ENCODE assay signal across 18 mouse cellular contexts in genomic region chr19:28376401-28376800, GRCm38 (mm10).
DNase-seq lines count a peak whose midpoint lies in the region; ATAC-seq and TF ChIP-seq lines count a peak whose summit lies in the region.
"Had no signal": no experiment of that assay in that cellular context is flagged by ENCODE, and none has a peak within 500 bp of the region (broad histone marks: within the 10 kb centered on the region; RNA-seq: fewer than 3 reads in every experiment).

No protein-coding gene starts in this region.

- WGBS in embryonic facial prominence, embryonic 13.5 days, result 39% methylated on average over 1 of the region's 1 CpGs
- 79% methylated on average over 1 of the region's 1 CpGs for WGBS in embryonic facial prominence, embryonic 10.5 days
- 39% methylated on average over 1 of the region's 1 CpGs for WGBS in limb, embryonic 12.5 days
- WGBS in limb, embryonic 10.5 days, result 84% methylated on average over 1 of the region's 1 CpGs
- 27% methylated on average over 1 of the region's 1 CpGs for WGBS in limb, embryonic 14.5 days
- 56% methylated on average over 1 of the region's 1 CpGs for WGBS in intestine, embryonic 15.5 days
- WGBS in kidney, embryonic 14.5 days, result 91% methylated on average over 1 of the region's 1 CpGs

- no peak for TF ChIP-seq POLR2A in limb, embryonic 14.5 days (IDR thresholded peaks at IDR 0.05; ENCODE audit: borderline replicate concordance, extremely low read depth, insufficient read depth, insufficient read length)

- no peak for DNase-seq in embryonic facial prominence, embryonic 10.5 days (ENCODE audit: low spot score)
- DNase-seq in limb, embryonic 10.5 days (ENCODE audit: low spot score), result no peak
- DNase-seq in adipocyte (ENCODE audit: low spot score), result peak; percentile 33
- peak; percentile 69 for DNase-seq in limb, embryonic 14.5 days (ENCODE audit: low spot score)
- DNase-seq: cerebellum, adult 9-10 months; gastrocnemius, postnatal 10 days; thymus, adult 2 months had no signal

- no peak overlapping the region for H3K4me2 ChIP-seq in embryonic facial prominence, embryonic 13.5 days
- H3K4me2 ChIP-seq in limb, embryonic 12.5 days, result no peak overlapping the region
- H3K4me2 ChIP-seq in limb, embryonic 14.5 days (replicated peaks; ENCODE audit: low read depth, low read length, severe bottlenecking), result no peak overlapping the region
- no peak overlapping the region for H3K4me2 ChIP-seq in intestine, embryonic 15.5 days (replicated peaks)
- no peak overlapping the region for H3K4me2 ChIP-seq in kidney, embryonic 14.5 days (replicated peaks; ENCODE audit: low read depth, low read length)
- H3K4me2 ChIP-seq: heart, embryonic 11.5 days; lung, embryonic 15.5 days; midbrain, embryonic 15.5 days had no signal

- H3K27me3 ChIP-seq in embryonic facial prominence, embryonic 13.5 days, result no peaks in the 10 kb centered on the region
- 0 out of 2 replicates have a peak, but pooled peaks cover 3% of the 10 kb centered on the region for H3K27me3 ChIP-seq in embryonic facial prominence, embryonic 10.5 days (replicated peaks; ENCODE audit: low read depth, poor library complexity, severe bottlenecking)
- H3K27me3 ChIP-seq in limb, embryonic 12.5 days, result no peaks in the 10 kb centered on the region
- H3K27me3 ChIP-seq in limb, embryonic 10.5 days (ENCODE audit: low read depth, poor library complexity, severe bottlenecking), result no peaks in the 10 kb centered on the region
- H3K27me3 ChIP-seq in limb, embryonic 14.5 days (ENCODE audit: control insufficient read depth, insufficient read depth, low read length), result no peaks in the 10 kb centered on the region
- H3K27me3 ChIP-seq in intestine, embryonic 15.5 days (replicated peaks), result no peaks in the 10 kb centered on the region
- H3K27me3 ChIP-seq in kidney, embryonic 14.5 days (ENCODE audit: control insufficient read depth, insufficient read depth, low read length), result no peaks in the 10 kb centered on the region
- H3K27me3 ChIP-seq: lung, embryonic 15.5 days; midbrain, embryonic 15.5 days had no signal

- H3K36me3 ChIP-seq in embryonic facial prominence, embryonic 13.5 days, result no peaks in the 10 kb centered on the region
- H3K36me3 ChIP-seq in embryonic facial prominence, embryonic 10.5 days (replicated peaks), result no peaks in the 10 kb centered on the region
- H3K36me3 ChIP-seq in limb, embryonic 12.5 days, result no peaks in the 10 kb centered on the region
- no peaks in the 10 kb centered on the region for H3K36me3 ChIP-seq in limb, embryonic 10.5 days
- no peaks in the 10 kb centered on the region for H3K36me3 ChIP-seq in limb, embryonic 14.5 days (ENCODE audit: control insufficient read depth, insufficient read depth, low read length)
- H3K36me3 ChIP-seq in intestine, embryonic 15.5 days, result no peaks in the 10 kb centered on the region
- no peaks in the 10 kb centered on the region for H3K36me3 ChIP-seq in kidney, embryonic 14.5 days (ENCODE audit: control insufficient read depth, insufficient read depth, low read length)
- H3K36me3 ChIP-seq: lung, embryonic 15.5 days; midbrain, embryonic 15.5 days had no signal

- peaks cover 23% of the 10 kb centered on the region for H3K4me1 ChIP-seq in embryonic facial prominence, embryonic 13.5 days
- H3K4me1 ChIP-seq in embryonic facial prominence, embryonic 10.5 days, result peaks cover 19% of the 10 kb centered on the region
- H3K4me1 ChIP-seq in limb, embryonic 12.5 days (replicated peaks), result peaks cover 18% of the 10 kb centered on the region
- H3K4me1 ChIP-seq in limb, embryonic 10.5 days, result peaks cover 19% of the 10 kb centered on the region
- H3K4me1 ChIP-seq in limb, embryonic 14.5 days (ENCODE audit: control insufficient read depth, insufficient read depth, low read length), result peaks cover 15% of the 10 kb centered on the region
- H3K4me1 ChIP-seq in intestine, embryonic 15.5 days (replicated peaks), result 0 out of 2 replicates have a peak, but pooled peaks cover 3% of the 10 kb centered on the region
- H3K4me1 ChIP-seq in kidney, embryonic 14.5 days (ENCODE audit: control insufficient read depth, insufficient read depth, low read length), result no peaks in the 10 kb centered on the region
- H3K4me1 ChIP-seq: midbrain, embryonic 15.5 days had no signal

- peak overlapping the region; percentile 7 for H3K27ac ChIP-seq in embryonic facial prominence, embryonic 13.5 days
- no peak overlapping the region for H3K27ac ChIP-seq in embryonic facial prominence, embryonic 10.5 days (replicated peaks)
- 0 out of 2 replicates have a peak overlapping the region, but pooled peaks have one; percentile 23 for H3K27ac ChIP-seq in limb, embryonic 12.5 days
- H3K27ac ChIP-seq in limb, embryonic 10.5 days, result no peak overlapping the region
- H3K27ac ChIP-seq in limb, embryonic 14.5 days (replicated peaks; ENCODE audit: low read depth, low read length), result no peak overlapping the region
- no peak overlapping the region for H3K27ac ChIP-seq in intestine, embryonic 15.5 days
- no peak overlapping the region; the same call in 1 of the 2 replicates for H3K27ac ChIP-seq in kidney, embryonic 14.5 days (ENCODE audit: low read depth, low read length)
- H3K27ac ChIP-seq: liver, embryonic 14.5 days; lung, embryonic 15.5 days; midbrain, embryonic 15.5 days; stomach, postnatal 0 days had no signal

- no peaks in the 10 kb centered on the region for H3K9me3 ChIP-seq in embryonic facial prominence, embryonic 13.5 days
- no peaks in the 10 kb centered on the region for H3K9me3 ChIP-seq in embryonic facial prominence, embryonic 10.5 days
- no peaks in the 10 kb centered on the region for H3K9me3 ChIP-seq in limb, embryonic 12.5 days
- H3K9me3 ChIP-seq in limb, embryonic 10.5 days (replicated peaks), result no peaks in the 10 kb centered on the region
- no peaks in the 10 kb centered on the region for H3K9me3 ChIP-seq in limb, embryonic 14.5 days (ENCODE audit: control insufficient read depth, low read length)
- H3K9me3 ChIP-seq in intestine, embryonic 15.5 days, result no peaks in the 10 kb centered on the region
- H3K9me3 ChIP-seq in kidney, embryonic 14.5 days (ENCODE audit: control insufficient read depth, low read length), result no peaks in the 10 kb centered on the region
- H3K9me3 ChIP-seq: lung, embryonic 15.5 days; midbrain, embryonic 15.5 days had no signal

- no peak overlapping the region for H3K4me3 ChIP-seq in embryonic facial prominence, embryonic 13.5 days
- H3K4me3 ChIP-seq in embryonic facial prominence, embryonic 10.5 days, result no peak overlapping the region
- H3K4me3 ChIP-seq in limb, embryonic 12.5 days (replicated peaks), result no peak overlapping the region
- no peak overlapping the region for H3K4me3 ChIP-seq in limb, embryonic 10.5 days
- no peak overlapping the region for H3K4me3 ChIP-seq in limb, embryonic 14.5 days (replicated peaks; ENCODE audit: low read length)
- no peak overlapping the region for H3K4me3 ChIP-seq in intestine, embryonic 15.5 days (replicated peaks)
- no peak overlapping the region for H3K4me3 ChIP-seq in kidney, embryonic 14.5 days (ENCODE audit: low read length)
- H3K4me3 ChIP-seq: lung, embryonic 15.5 days; midbrain, embryonic 15.5 days had no signal

- ATAC-seq in embryonic facial prominence, embryonic 13.5 days (ENCODE audit: insufficient number of reproducible peaks, insufficient read depth, low FRiP score, low TSS enrichment, low read depth), result no peak
- no peak for ATAC-seq in limb, embryonic 12.5 days (ENCODE audit: insufficient number of reproducible peaks, insufficient read depth, low FRiP score, low TSS enrichment, low read depth)
- no peak for ATAC-seq in limb, embryonic 14.5 days (ENCODE audit: low FRiP score, low read depth)
- ATAC-seq in intestine, embryonic 15.5 days, result no peak
- no peak for ATAC-seq in kidney, embryonic 14.5 days (ENCODE audit: low FRiP score, low TSS enrichment)
- ATAC-seq: activated CD4-positive, CD25-positive, alpha-beta regulatory T cell, adult 4 months; forebrain, embryonic 14.5 days; midbrain, embryonic 15.5 days had no signal

- H3K9ac ChIP-seq in embryonic facial prominence, embryonic 13.5 days, result no peak overlapping the region
- H3K9ac ChIP-seq in limb, embryonic 12.5 days (replicated peaks), result no peak overlapping the region
- H3K9ac ChIP-seq in limb, embryonic 14.5 days (ENCODE audit: low read depth, low read length, severe bottlenecking), result no peak overlapping the region
- H3K9ac ChIP-seq in intestine, embryonic 15.5 days, result no peak overlapping the region
- no peak overlapping the region for H3K9ac ChIP-seq in kidney, embryonic 14.5 days (ENCODE audit: low read depth, low read length)
- H3K9ac ChIP-seq: liver, embryonic 14.5 days; lung, embryonic 15.5 days; midbrain, embryonic 15.5 days had no signal

Comparison
In these comparisons a context has a peak if more than half of its experiments do, and no peak if none do; other contexts are left out.
1. H3K27ac ChIP-seq: peak in embryonic facial prominence, embryonic 13.5 days (single experiment) and limb, embryonic 12.5 days (single experiment); none in embryonic facial prominence, embryonic 10.5 days (single experiment), limb, embryonic 10.5 days (single experiment), limb, embryonic 14.5 days (single experiment), intestine, embryonic 15.5 days (single experiment) and kidney, embryonic 14.5 days (single experiment).
2. DNase-seq: peak in adipocyte (single experiment) and limb, embryonic 14.5 days (single experiment); none in embryonic facial prominence, embryonic 10.5 days (single experiment) and limb, embryonic 10.5 days (single experiment).